Mouse (Mus musculus) heart, embryonic 14.5 days (tissue): ENCODE results near the gene Rcan1. TPM values are rescaled to one million over a fixed set of nuclear protein-coding genes. Genes with fewer than 3 reads are reported as not detected.
A peak's percentile ranks its signal among the peaks of the same experiment; 100 is the strongest.

Experiments
- ATAC-seq: fragments of 200-750 bp; cut with Nextera tagmentation; 2 replicates; pipeline ENCODE4 v1.8.0; 2017; ENCODE audit warnings: low read depth, moderate TSS enrichment; ENCODE audit not compliant: insufficient number of reproducible peaks, insufficient read depth, low FRiP score
- H3K27ac ChIP-seq, 2 experiments: fragments of 200-500 bp in 1 of 2; fragments of 300-500 bp in 1 of 2; sonication (generic) in 1 of 2; replicated peaks in 1 of 2; 2 replicates each; pipeline ENCODE4 v1.5.1; 2012 to 2014; ENCODE audit warnings: low read depth in 2 of 2, low read length in 2 of 2, control low read depth in 1 of 2, mild to moderate bottlenecking in 1 of 2, mixed read lengths in 1 of 2; ENCODE audit not compliant: control insufficient read depth in 1 of 2, insufficient read depth in 1 of 2
- H3K27me3 ChIP-seq: fragments of 300-500 bp; sonication (generic); 2 replicates; pipeline ENCODE4 v1.6.1; 2014; ENCODE audit warnings: mild to moderate bottlenecking, low read length, control low read depth; ENCODE audit not compliant: control insufficient read depth, insufficient read depth
- H3K36me3 ChIP-seq: fragments of 300-500 bp; sonication (generic); 2 replicates; pipeline ENCODE4 v1.6.1; 2014; ENCODE audit warnings: mild to moderate bottlenecking, control low read depth, low read length, mixed read lengths; ENCODE audit not compliant: control insufficient read depth, insufficient read depth
- H3K4me1 ChIP-seq, 2 experiments: fragments of 200-500 bp in 1 of 2; fragments of 300-500 bp in 1 of 2; sonication (generic) in 1 of 2; 2 replicates each; pipeline ENCODE4 v1.6.1; 2012 to 2014; ENCODE audit warnings: low read length in 2 of 2, control low read depth in 1 of 2, mixed read lengths in 1 of 2; ENCODE audit not compliant: control insufficient read depth in 2 of 2, insufficient read depth in 2 of 2
- H3K4me2 ChIP-seq: fragments of 300-500 bp; sonication (generic); 2 replicates; pipeline ENCODE4 v1.6.1; 2014; ENCODE audit warnings: mild to moderate bottlenecking, low read length
- H3K4me3 ChIP-seq, 2 experiments: fragments of 200-500 bp in 1 of 2; fragments of 300-500 bp in 1 of 2; sonication (generic) in 1 of 2; 2 replicates each; pipeline ENCODE4 v1.5.1; 2012 to 2014; ENCODE audit warnings: low read length in 2 of 2, mild to moderate bottlenecking in 2 of 2, control low read depth in 1 of 2, low read depth in 1 of 2, moderate library complexity in 1 of 2; ENCODE audit not compliant: control insufficient read depth in 1 of 2, insufficient read depth in 1 of 2
- H3K9ac ChIP-seq: fragments of 300-500 bp; sonication (generic); 2 replicates; pipeline ENCODE4 v1.6.1; 2014; ENCODE audit warnings: mild to moderate bottlenecking, low read length
- H3K9me3 ChIP-seq: fragments of 300-500 bp; sonication (generic); 2 replicates; pipeline ENCODE4 v1.6.1; 2016; ENCODE audit warnings: low read length, control low read depth; ENCODE audit not compliant: control insufficient read depth
- WGBS: fragments of 180-500 bp; shearing (Covaris S2); extraction: QIAGEN DNeasy Blood & Tissue Kit; methylation state at CpG from one replicate; pipeline ENCODE4 v1.1.7; 2014; 5-methylcytosine and 5-hydroxymethylcytosine counted together
- polyA plus RNA-seq: library from polyadenylated mRNA; unstranded; fragments of >200 nt; fragmentation: Nextera tagmentation; extraction: Ambion mirVana; gene quantifications from 2 replicates; pipeline ENCODE4 v1.2.1, GENCODE M21; 2014

The Rcan1 gene
- polyA plus RNA-seq, 1 experiment from 2014 or later = 105 TPM

DNA sequence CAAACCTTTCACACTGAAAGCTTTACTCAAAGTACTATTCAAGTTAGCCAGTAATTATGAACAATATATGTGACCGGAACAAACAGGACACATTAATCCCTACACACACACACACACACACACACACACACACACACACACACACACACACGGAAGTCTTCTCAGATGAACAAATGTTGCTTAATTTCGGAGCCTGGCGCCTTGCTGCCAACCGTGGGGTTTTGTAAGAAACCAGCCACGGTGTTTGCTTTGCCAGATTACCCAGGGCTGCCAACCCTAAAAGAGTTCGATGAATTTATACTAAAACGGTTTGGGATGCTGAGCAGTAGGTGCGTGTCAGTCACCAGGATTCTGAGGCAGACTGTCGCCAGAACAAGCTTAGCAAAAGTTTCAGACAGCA, 69.5 kb downstream of the Rcan1 start:
- Histone ChIP-seq H3K36me3 (peaks cover 14% of the 10 kb centered on the region), H3K27ac (no peak overlapping the region), H3K27me3 (no peaks in the 10 kb centered on the region), H3K4me1 (peaks cover 41 to 59% of the 10 kb centered on the region in 2 experiments), H3K9ac (no peak overlapping the region), H3K4me2 (no peak overlapping the region), H3K9me3 (no peaks in the 10 kb centered on the region), H3K4me3 (no peak overlapping the region)
- 60% methylated on average over 10 of the region's 10 CpGs for WGBS
- no peak for ATAC-seq

DNA sequence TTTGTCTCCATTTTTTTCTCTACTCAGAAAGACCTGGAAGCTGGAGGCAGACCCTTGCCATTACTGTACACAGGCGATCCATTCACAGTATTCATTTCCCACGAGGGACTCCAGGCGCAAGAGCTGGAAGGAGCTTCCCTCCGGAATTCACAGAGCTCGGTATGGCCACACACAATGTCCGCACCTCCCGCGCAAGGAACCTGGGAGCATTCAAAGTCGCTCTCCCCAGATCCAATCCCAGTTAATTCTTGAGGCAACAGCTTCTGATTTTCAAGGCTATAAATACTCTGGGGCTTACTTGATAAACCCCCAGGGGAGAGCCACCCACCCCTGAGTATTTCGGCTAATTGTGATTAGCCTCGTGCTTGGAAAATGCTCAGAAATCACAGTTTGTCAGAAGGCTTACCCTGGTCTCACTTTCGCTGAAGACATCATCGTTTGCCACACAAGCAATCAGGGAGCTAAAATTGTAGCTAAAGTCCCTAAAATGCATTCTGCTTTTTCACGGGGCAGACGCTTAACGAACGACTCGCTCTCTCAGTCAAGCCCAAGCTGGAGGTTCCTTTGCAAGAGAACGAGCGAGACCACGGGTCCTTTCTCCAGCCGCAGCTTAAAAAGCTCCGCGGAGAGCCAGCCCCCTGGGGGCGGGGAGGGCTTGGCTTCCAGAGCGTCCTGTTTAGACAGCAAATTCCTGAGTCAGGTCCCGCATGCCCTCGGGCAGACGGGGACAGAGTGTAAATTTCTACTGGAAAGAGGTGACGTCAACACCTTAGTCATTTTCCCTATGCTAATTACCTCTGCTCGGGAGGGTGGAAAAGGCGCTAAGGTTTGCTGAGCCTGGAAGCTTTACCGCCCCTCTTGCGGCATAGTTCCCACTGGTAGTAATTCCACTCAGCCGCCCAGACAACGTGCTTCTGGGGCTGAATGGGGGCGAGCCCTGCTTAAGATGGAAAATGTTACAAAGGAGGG, 70.9 kb downstream of the Rcan1 start:
- Histone ChIP-seq H3K9ac (peak overlapping the region; percentile 96), H3K4me2 (peak overlapping the region; percentile 81), H3K9me3 (no peaks in the 10 kb centered on the region), H3K27ac (peak overlapping the region; percentile 86 to 99), H3K27me3 (no peaks in the 10 kb centered on the region), H3K4me3 (peak overlapping the region; percentile 64 to 69), H3K36me3 (peaks cover 28% of the 10 kb centered on the region), H3K4me1 (peaks cover 41 to 60% of the 10 kb centered on the region in 2 experiments)
- under 1% methylated on average over 37 of the region's 37 CpGs for WGBS
- ATAC-seq = peak; percentile 88

GRCm38 (mm10) chr16:92398574-92399118, 72.0 kb downstream of the Rcan1 start:
- 13% methylated on average over 6 of the region's 6 CpGs for WGBS
- Histone ChIP-seq H3K4me2 (peak overlapping the region; percentile 81), H3K27me3 (no peaks in the 10 kb centered on the region), H3K4me3 (peak overlapping the region; percentile 52 to 64), H3K9ac (peak overlapping the region; percentile 96), H3K36me3 (peaks cover 39% of the 10 kb centered on the region), H3K9me3 (no peaks in the 10 kb centered on the region), H3K4me1 (peaks cover 41 to 60% of the 10 kb centered on the region in 2 experiments), H3K27ac (peak overlapping the region; percentile 93 to 99)
- ATAC-seq = no peak

DNA sequence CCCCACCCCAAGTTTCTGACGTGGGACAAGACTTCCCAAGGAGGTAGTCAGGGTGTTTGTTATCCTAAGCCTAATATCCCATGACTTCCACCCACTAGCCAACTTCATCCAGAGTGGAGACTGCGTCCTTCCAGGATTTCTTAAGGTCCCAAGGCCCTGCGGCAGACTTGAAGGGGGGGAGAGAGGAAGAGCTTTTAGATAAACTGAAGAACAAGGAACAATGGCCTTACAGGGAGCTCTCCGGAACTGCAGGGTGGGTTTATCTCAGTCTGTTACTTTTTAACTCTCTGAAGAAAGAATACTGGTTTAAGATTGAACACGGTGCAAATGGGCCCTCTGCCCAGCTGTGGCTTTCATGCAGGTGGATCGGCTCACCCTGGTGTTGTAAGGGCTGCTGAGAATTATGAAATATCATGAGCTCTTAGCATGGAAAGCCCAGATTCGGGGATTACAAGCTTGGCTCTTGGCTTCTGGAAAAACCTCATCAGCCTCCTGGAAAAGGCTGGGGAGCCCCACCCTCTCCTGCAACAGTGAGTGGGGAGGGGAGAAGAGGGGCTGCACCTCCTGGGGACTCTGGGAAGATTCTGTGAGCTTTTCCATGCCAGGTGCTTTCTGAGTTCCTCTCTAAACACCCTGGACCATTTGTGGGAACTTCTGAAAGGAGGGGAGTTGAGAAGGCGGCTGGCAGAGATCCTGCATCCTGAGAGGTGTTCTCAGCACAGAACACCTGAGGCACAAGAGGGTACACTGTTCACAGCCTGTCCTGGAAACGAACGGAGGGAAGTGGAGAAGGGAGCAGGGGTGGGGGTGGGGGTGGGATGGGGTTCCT, 72.7 kb downstream of the Rcan1 start:
- no peak for ATAC-seq

GRCm38 (mm10) chr16:92393732-92394131, 76.9 kb downstream of the Rcan1 start:
- Histone ChIP-seq H3K4me3 (no peak overlapping the region), H3K4me2 (no peak overlapping the region), H3K4me1 (peaks cover 17 to 28% of the 10 kb centered on the region in 2 experiments), H3K27ac (no peak overlapping the region; a peak in 1 of 4 replicates), H3K36me3 (peaks cover 74% of the 10 kb centered on the region), H3K9me3 (no peaks in the 10 kb centered on the region), H3K9ac (no peak overlapping the region), H3K27me3 (no peaks in the 10 kb centered on the region)
- ATAC-seq = no peak
- 94% methylated on average over 3 of the region's 3 CpGs for WGBS

More for the DNA sequence above, 72.7 kb downstream of the Rcan1 start:
- WGBS = 22% methylated on average over 10 of the region's 10 CpGs
- Histone ChIP-seq H3K9ac (peak overlapping the region; percentile 96), H3K27me3 (no peaks in the 10 kb centered on the region), H3K4me2 (peak overlapping the region; percentile 81), H3K9me3 (no peaks in the 10 kb centered on the region), H3K4me3 (peak overlapping the region; percentile 52 to 64), H3K27ac (peak overlapping the region; percentile 93 to 99), H3K36me3 (peaks cover 46% of the 10 kb centered on the region), H3K4me1 (peaks cover 37 to 57% of the 10 kb centered on the region in 2 experiments)

- H3K9me3 ChIP-seq = no peaks in the 10 kb centered on the region
- no peak overlapping the region for H3K27ac ChIP-seq
- H3K36me3 ChIP-seq = peaks cover 25% of the 10 kb centered on the region
- H3K4me2 ChIP-seq = no peak overlapping the region
- ATAC-seq = no peak
- H3K4me1 ChIP-seq = no peaks in the 10 kb centered on the region; a peak in 1 of 4 replicates
- no peak overlapping the region for H3K4me3 ChIP-seq
- WGBS = 67% methylated on average over 10 of the region's 10 CpGs
- H3K27me3 ChIP-seq = no peaks in the 10 kb centered on the region
- no peak overlapping the region for H3K9ac ChIP-seq
Observed at GRCm38 (mm10) chr16:92387692-92388091, 83.0 kb downstream of the Rcan1 start.

- Histone ChIP-seq H3K36me3 (no peaks in the 10 kb centered on the region), H3K9me3 (no peaks in the 10 kb centered on the region), H3K4me3 (no peak overlapping the region), H3K4me2 (no peak overlapping the region), H3K27ac (no peak overlapping the region), H3K27me3 (no peaks in the 10 kb centered on the region), H3K9ac (no peak overlapping the region), H3K4me1 (no peaks in the 10 kb centered on the region; a peak in 1 of 4 replicates)
- no peak for ATAC-seq
- WGBS = 4% methylated on average over 2 of the region's 2 CpGs
Observed at GRCm38 (mm10) chr16:92385062-92385461, 85.6 kb downstream of the Rcan1 start.
